Mouse (Mus musculus): ENCODE measurements around the gene Myg1.

The Myg1 gene

DNA sequence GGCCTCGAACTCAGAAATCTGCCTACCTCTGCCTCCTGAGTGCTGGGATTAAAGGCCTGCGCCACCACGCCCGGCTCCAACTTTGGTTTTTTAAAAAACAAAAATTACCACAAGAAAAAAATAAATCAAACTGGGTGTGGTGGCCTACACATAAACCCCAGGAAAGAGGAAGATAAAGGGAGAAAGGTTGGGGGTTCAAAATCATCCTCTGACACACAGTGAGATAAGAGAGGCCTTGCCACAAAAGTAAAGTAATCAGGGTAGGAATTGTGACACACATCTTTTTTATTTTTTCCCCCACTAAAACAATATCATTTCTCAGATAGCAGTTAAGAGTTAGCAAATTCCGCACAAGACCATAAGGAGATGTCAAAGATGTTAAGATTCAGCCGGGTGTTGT is 52.2 kb downstream of the Myg1 start:
- DNase-seq (ENCODE audit: low read depth, low spot score) = no peak

DNA sequence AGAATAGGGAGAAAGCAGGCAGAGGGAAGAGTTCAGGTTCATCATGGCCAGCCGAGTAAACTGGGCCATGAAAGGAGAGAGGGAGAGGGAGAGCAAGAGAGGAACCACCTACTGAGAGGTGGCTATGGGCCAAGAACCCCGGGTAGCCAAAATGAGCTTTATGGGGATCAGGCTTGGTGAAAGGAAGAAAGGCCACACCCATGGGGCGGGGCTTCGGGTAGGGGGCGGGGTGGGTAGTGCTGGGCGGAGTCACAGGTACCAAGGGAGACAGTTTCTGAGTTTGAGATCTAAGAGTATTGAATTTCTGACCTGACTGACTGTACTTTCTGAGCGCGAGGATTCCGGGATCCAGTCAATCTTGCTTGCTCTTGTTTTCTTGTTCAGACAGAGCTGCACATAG is 55.1 kb downstream of the Myg1 start:
- no peak for DNase-seq (ENCODE audit: low read depth, low spot score)

All from embryo, embryonic 11.5 days (tissue).